16 mouse cellular contexts compared by ENCODE assay signal in the genomic region with DNA sequence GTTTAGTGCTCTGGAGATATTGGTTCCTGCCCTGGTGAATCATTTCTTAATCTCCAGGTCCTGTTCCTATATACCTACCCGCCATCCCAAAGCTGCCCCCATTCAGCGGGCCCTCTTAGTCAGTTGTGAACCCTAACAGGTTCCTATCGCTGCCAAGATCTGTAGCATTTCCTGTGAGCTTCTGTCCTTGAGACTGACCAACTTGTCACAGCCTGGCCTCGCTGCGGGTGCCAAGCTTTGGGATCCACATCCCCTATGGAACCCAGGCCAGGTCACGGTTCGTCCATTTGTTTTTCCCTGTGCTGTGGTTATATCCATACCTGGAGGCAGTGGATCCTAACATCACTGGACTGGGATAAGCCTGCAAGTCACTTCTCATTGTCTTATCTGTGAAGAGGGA. TPM values are rescaled to one million over a fixed set of nuclear protein-coding genes. Genes with fewer than 3 reads are reported as not detected.
DNase-seq lines count a peak whose midpoint lies in the region; ATAC-seq and TF ChIP-seq lines count a peak whose summit lies in the region.
"Had no signal": no experiment of that assay in that cellular context is flagged by ENCODE, and none has a peak within 500 bp of the region (broad histone marks: within the 10 kb centered on the region; RNA-seq: fewer than 3 reads in every experiment).

No protein-coding gene starts in this region.

- H3K4me2 ChIP-seq in embryonic facial prominence, embryonic 13.5 days: no peak overlapping the region
- H3K4me2 ChIP-seq in kidney, postnatal 0 days (ENCODE audit: low read length): no peak overlapping the region
- peak overlapping the region; percentile 9 for H3K4me2 ChIP-seq in myocyte (ENCODE audit: low read depth)

- TF ChIP-seq POLR2A in myocyte (IDR thresholded peaks at IDR 0.05; ENCODE audit: insufficient read length, low read depth): no peak

- no peak for DNase-seq in embryonic facial prominence, embryonic 10.5 days (ENCODE audit: low spot score)
- DNase-seq in kidney, postnatal 0 days (ENCODE audit: low spot score): no peak
- DNase-seq in kidney, postnatal 25 days: no peak
- peak; percentile 50 for DNase-seq in adrenal gland, postnatal 14 days
- no peak for DNase-seq in thymus, postnatal 14 days
- DNase-seq: B cell, adult 2 months; cerebellum, adult 9-11 months; thymus, postnatal 4 days had no signal

- no peak overlapping the region for H3K4me3 ChIP-seq in embryonic facial prominence, embryonic 13.5 days
- H3K4me3 ChIP-seq in embryonic facial prominence, embryonic 10.5 days: no peak overlapping the region
- H3K4me3 ChIP-seq in kidney, postnatal 0 days (replicated peaks; ENCODE audit: low read depth, low read length): no peak overlapping the region
- H3K4me3 ChIP-seq in myocyte: no peak overlapping the region
- H3K4me3 ChIP-seq: hindbrain, embryonic 10.5 days; limb, embryonic 13.5 days had no signal

- peak overlapping the region; percentile 41; the same call in 1 of the 2 replicates for H3K27ac ChIP-seq in embryonic facial prominence, embryonic 13.5 days
- no peak overlapping the region for H3K27ac ChIP-seq in embryonic facial prominence, embryonic 10.5 days (replicated peaks)
- H3K27ac ChIP-seq in kidney, postnatal 0 days: peak overlapping the region; percentile 73; the same call in 1 of the 2 replicates

- H3ac ChIP-seq in myocyte (ENCODE audit: control insufficient read depth, insufficient read length): no peak overlapping the region

- peaks cover 14% of the 10 kb centered on the region for H3K79me2 ChIP-seq in myocyte (ENCODE audit: control insufficient read depth, insufficient read depth)

- H3K36me3 ChIP-seq in embryonic facial prominence, embryonic 13.5 days: peaks cover 30% of the 10 kb centered on the region
- H3K36me3 ChIP-seq in embryonic facial prominence, embryonic 10.5 days (replicated peaks): peaks cover 28% of the 10 kb centered on the region
- peaks cover 11% of the 10 kb centered on the region for H3K36me3 ChIP-seq in kidney, postnatal 0 days (ENCODE audit: insufficient read depth, low read length)
- peaks cover 10% of the 10 kb centered on the region for H3K36me3 ChIP-seq in myocyte (ENCODE audit: control insufficient read depth, insufficient read depth)

- H3K9me3 ChIP-seq in embryonic facial prominence, embryonic 13.5 days: no peaks in the 10 kb centered on the region
- H3K9me3 ChIP-seq in embryonic facial prominence, embryonic 10.5 days: no peaks in the 10 kb centered on the region
- no peaks in the 10 kb centered on the region for H3K9me3 ChIP-seq in kidney, postnatal 0 days (replicated peaks; ENCODE audit: low read length)
- H3K9me3 ChIP-seq: hindbrain, embryonic 10.5 days; limb, embryonic 13.5 days had no signal

- H3K4me1 ChIP-seq in embryonic facial prominence, embryonic 13.5 days: peaks cover 62% of the 10 kb centered on the region
- H3K4me1 ChIP-seq in embryonic facial prominence, embryonic 10.5 days: peaks cover 61% of the 10 kb centered on the region
- peaks cover 30% of the 10 kb centered on the region for H3K4me1 ChIP-seq in kidney, postnatal 0 days (replicated peaks; ENCODE audit: insufficient read depth, low read length)

- no peak for ATAC-seq in embryonic facial prominence, embryonic 13.5 days (ENCODE audit: insufficient number of reproducible peaks, insufficient read depth, low FRiP score, low TSS enrichment, low read depth)
- ATAC-seq in kidney, postnatal 0 days (replicated peaks; ENCODE audit: low FRiP score, low read depth): no peak
- ATAC-seq in activated CD4-positive, CD25-positive, alpha-beta regulatory T cell, adult 4 months: no peak

- no peaks in the 10 kb centered on the region for H3K27me3 ChIP-seq in embryonic facial prominence, embryonic 13.5 days
- H3K27me3 ChIP-seq in embryonic facial prominence, embryonic 10.5 days (replicated peaks; ENCODE audit: low read depth, poor library complexity, severe bottlenecking): peaks cover 39% of the 10 kb centered on the region
- H3K27me3 ChIP-seq in kidney, postnatal 0 days (ENCODE audit: insufficient read depth, low read length): no peaks in the 10 kb centered on the region
- no peaks in the 10 kb centered on the region for H3K27me3 ChIP-seq in myocyte (ENCODE audit: control insufficient read depth, insufficient read depth, insufficient read length)

- TF ChIP-seq CTCF in kidney, postnatal 0 days (IDR thresholded peaks at IDR 0.05; ENCODE audit: low read depth): no peak

- 89% methylated on average over 7 of the region's 7 CpGs for WGBS in embryonic facial prominence, embryonic 13.5 days
- 89% methylated on average over 7 of the region's 7 CpGs for WGBS in embryonic facial prominence, embryonic 10.5 days
- WGBS in kidney, postnatal 0 days: 86% methylated on average over 7 of the region's 7 CpGs

- H3K9ac ChIP-seq in embryonic facial prominence, embryonic 13.5 days: no peak overlapping the region
- H3K9ac ChIP-seq in kidney, postnatal 0 days (ENCODE audit: low read depth, low read length): no peak overlapping the region

TF ChIP-seq in myocyte, 11 proteins besides CTCF, POLR2A, EP300 and RAD21:
- TF ChIP-seq MAX (IDR thresholded peaks at IDR 0.05; ENCODE audit: low read depth) (no peak), CEBPB (IDR thresholded peaks at IDR 0.05; ENCODE audit: insufficient read depth, poor library complexity, severe bottlenecking) (no peak), POLR2AphosphoS2 (IDR thresholded peaks at IDR 0.05; ENCODE audit: insufficient read length, low read depth) (no peak), E2F4 (IDR thresholded peaks at IDR 0.05; ENCODE audit: insufficient read depth) (no peak), SRF (IDR thresholded peaks at IDR 0.05; ENCODE audit: control insufficient read depth, insufficient read length, low read depth) (no peak), USF1 (IDR thresholded peaks at IDR 0.05; ENCODE audit: low read depth) (no peak), TCF3 (IDR thresholded peaks at IDR 0.05; ENCODE audit: insufficient read length, low read depth) (no peak), MYOG (IDR thresholded peaks at IDR 0.05; ENCODE audit: control insufficient read depth in 1 of 3, insufficient read depth in 1 of 3, insufficient read length in 2 of 3, low read depth in 2 of 3) (no peak), TCF12 (IDR thresholded peaks at IDR 0.05; ENCODE audit: insufficient read depth, poor library complexity, severe bottlenecking) (no peak), REST (IDR thresholded peaks at IDR 0.05; ENCODE audit: insufficient read depth, insufficient read length) (no peak), MYOD1 (IDR thresholded peaks at IDR 0.05; ENCODE audit: control insufficient read depth in 1 of 3, insufficient read length in 2 of 3, low read depth in 2 of 3) (no peak)
TF ChIP-seq in myocyte: peak in this region for 0.

RNA-seq across cellular contexts. Expression of gene Pwwp2b, which starts 4.3 kb away (rescaled TPM):
- polyA plus RNA-seq in embryonic facial prominence, embryonic 13.5 days (2015; fragmentation: Nextera tagmentation; extraction: Ambion mirVana): 13.7 and 16.0 TPM in 2 replicates
- 7.1 and 7.6 TPM in 2 replicates for polyA plus RNA-seq in embryonic facial prominence, embryonic 10.5 days (2016; fragmentation: Nextera tagmentation; extraction: Ambion mirVana)
- polyA plus RNA-seq in kidney, postnatal 0 days (2015; fragmentation: Nextera tagmentation; extraction: Ambion mirVana): 9.4 and 10.2 TPM in 2 replicates
- 10.9 and 11.2 TPM in 2 replicates for total RNA-seq in adrenal gland, postnatal 14 days (2021)
- 9.6 TPM for polyA plus RNA-seq in myocyte (2012; fragmentation: generic; extraction: Trizol)
- polyA plus RNA-seq in activated CD4-positive, CD25-positive, alpha-beta regulatory T cell, adult 4 months (2017; shearing (Covaris generic)): 1 to 10 TPM; 2.3 to 2.9 TPM

RNA-seq across cellular contexts. Expression of gene Stk32c, which starts 39.5 kb away (rescaled TPM):
- polyA plus RNA-seq in embryonic facial prominence, embryonic 13.5 days (2015; fragmentation: Nextera tagmentation; extraction: Ambion mirVana): 0.18 and 0.22 TPM in 2 replicates
- polyA plus RNA-seq in embryonic facial prominence, embryonic 10.5 days (2016; fragmentation: Nextera tagmentation; extraction: Ambion mirVana): 0.10 and 0.12 TPM in 2 replicates
- polyA plus RNA-seq in kidney, postnatal 0 days (2015; fragmentation: Nextera tagmentation; extraction: Ambion mirVana): 0.19 and 0.25 TPM in 2 replicates
- total RNA-seq in adrenal gland, postnatal 14 days (2021): 2.7 and 3.9 TPM in 2 replicates
- 1.0 TPM for polyA plus RNA-seq in myocyte (2012; fragmentation: generic; extraction: Trizol)
- polyA plus RNA-seq in activated CD4-positive, CD25-positive, alpha-beta regulatory T cell, adult 4 months (2017; shearing (Covaris generic)): under 1 TPM; 0.42 to 0.46 TPM
- total RNA-seq: megakaryocyte-erythroid progenitor cell, adult 5-6 weeks; neutrophil, adult 5-6 weeks had no signal
- polyA plus RNA-seq: liver, embryonic 16.5 days had no signal

RNA-seq across cellular contexts. Expression of gene Lrrc27, which starts 39.8 kb away (rescaled TPM):
- polyA plus RNA-seq in embryonic facial prominence, embryonic 13.5 days (2015; fragmentation: Nextera tagmentation; extraction: Ambion mirVana): 2.0 and 2.1 TPM in 2 replicates
- 4.4 and 4.6 TPM in 2 replicates for polyA plus RNA-seq in embryonic facial prominence, embryonic 10.5 days (2016; fragmentation: Nextera tagmentation; extraction: Ambion mirVana)
- polyA plus RNA-seq in kidney, postnatal 0 days (2015; fragmentation: Nextera tagmentation; extraction: Ambion mirVana): 2.1 and 4.1 TPM in 2 replicates
- 3.8 and 3.9 TPM in 2 replicates for total RNA-seq in adrenal gland, postnatal 14 days (2021)
- polyA plus RNA-seq in myocyte (2012; fragmentation: generic; extraction: Trizol): 7.9 TPM
- 1 to 10 TPM; 1.2 to 1.8 TPM for polyA plus RNA-seq in activated CD4-positive, CD25-positive, alpha-beta regulatory T cell, adult 4 months (2017; shearing (Covaris generic))
